Mouse (Mus musculus): Measurements from ENCODE around the gene Fam13a.

GRCm38 (mm10) chr6:59030667-59031066, 6.3 kb upstream of the Fam13a start:
- no peak for TF ChIP-seq POLR2A (IDR thresholded peaks at IDR 0.05; ENCODE audit: borderline replicate concordance, insufficient read depth, low read length)
- no peak for TF ChIP-seq CTCF (IDR thresholded peaks at IDR 0.05; ENCODE audit: borderline replicate concordance, insufficient read depth, low read depth, low read length)
